Mouse (Mus musculus): ENCODE results near the gene Dusp7.

DNA sequence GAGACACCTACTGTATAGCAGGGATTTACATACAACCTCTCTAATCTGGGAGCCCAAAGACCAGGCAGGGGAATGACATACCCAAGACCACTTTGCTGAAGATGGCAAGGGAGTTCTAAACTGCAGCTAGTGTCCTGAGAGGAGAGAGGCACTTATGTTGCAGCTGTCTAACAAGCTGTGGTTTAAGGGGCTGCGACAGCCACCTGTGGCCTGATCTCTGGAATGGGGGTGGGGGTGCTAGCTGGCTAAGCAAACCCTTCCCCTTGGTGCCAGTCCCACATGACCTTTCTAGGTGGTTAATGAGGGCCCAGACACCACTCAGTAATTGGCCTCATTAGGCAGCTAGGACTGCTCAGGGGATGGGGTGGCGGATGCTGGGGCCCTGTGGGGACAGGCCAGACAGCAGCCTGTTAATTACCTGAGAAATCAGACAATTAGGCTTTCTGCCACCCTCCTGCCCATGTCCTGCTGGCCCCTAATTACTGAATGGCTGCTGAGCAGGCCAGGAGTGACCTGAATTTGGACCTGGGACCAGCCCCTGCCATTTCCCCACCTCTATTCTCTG is 41.7 kb downstream of the Dusp7 start:
- TF ChIP-seq CTCF (conservative IDR thresholded peaks at IDR 0.05; ENCODE audit: low read length) (no peak), NANOG (IDR thresholded peaks at IDR 0.05; ENCODE audit: borderline replicate concordance, low read length) (no peak), POU5F1 (IDR thresholded peaks at IDR 0.05; ENCODE audit: borderline replicate concordance, low read length) (no peak)
